Mouse (Mus musculus) spleen, adult 2 months (tissue): ENCODE results near the gene Tmem210. TPM values are rescaled to one million over a fixed set of nuclear protein-coding genes. Genes with fewer than 3 reads are reported as not detected.

ENCODE experiments used
- DNase-seq, 2 experiments: peaks; one replicate each; pipeline versions ENCODE4 v3.0.0 to v3.0.0-alpha.2; 2012 to 2021; ENCODE audit warnings: low spot score in 2 of 2, low read depth in 1 of 2
- H3K27ac ChIP-seq: fragments of 200-500 bp; 2 replicates; pipeline ENCODE4 v1.5.1; 2012; ENCODE audit warnings: low read length, inconsistent platforms; ENCODE audit not compliant: insufficient read depth
- H3K27me3 ChIP-seq: fragments of 200-500 bp; 2 replicates; pipeline ENCODE4 v1.6.1; 2012; ENCODE audit warnings: mild to moderate bottlenecking, moderate library complexity, low read length, inconsistent platforms; ENCODE audit not compliant: control insufficient read depth, insufficient read depth
- H3K36me3 ChIP-seq: fragments of 200-500 bp; 2 replicates; pipeline ENCODE4 v1.6.1; 2012; ENCODE audit warnings: mild to moderate bottlenecking, low read length, inconsistent platforms; ENCODE audit not compliant: control insufficient read depth, insufficient read depth
- H3K4me1 ChIP-seq: fragments of 200-500 bp; 2 replicates; pipeline ENCODE4 v1.6.1; 2011; ENCODE audit warnings: inconsistent platforms; ENCODE audit not compliant: control insufficient read depth, insufficient read depth, insufficient read length
- H3K4me3 ChIP-seq: fragments of 200-500 bp; 2 replicates; pipeline ENCODE4 v1.5.1; 2011; ENCODE audit warnings: mild to moderate bottlenecking, inconsistent platforms; ENCODE audit not compliant: insufficient read depth, insufficient read length; ENCODE audit errors: extremely low read depth
- CTCF ChIP-seq: fragments of 200-500 bp; IDR thresholded peaks from 2 replicates; pipeline ENCODE4 v1.5.1; 2011; ENCODE audit warnings: mild to moderate bottlenecking, inconsistent platforms; ENCODE audit not compliant: insufficient read depth, insufficient read length, insufficient replicate concordance; ENCODE audit errors: extremely low read depth
- POLR2A ChIP-seq: fragments of 200-500 bp; IDR thresholded peaks from 2 replicates; pipeline ENCODE4 v1.6.1; 2011; ENCODE audit warnings: low read depth, low read length, inconsistent platforms
- WGBS: fragments of 180-500 bp; shearing (Covaris S2); methylation state at CpG from one replicate; pipeline ENCODE4 v1.1.7; 2018; 5-methylcytosine and 5-hydroxymethylcytosine counted together
- polyA plus RNA-seq: library from polyadenylated mRNA; depleted of rRNA; stranded (reverse); fragments of >200 nt; gene quantifications from 2 replicates; pipeline ENCODE4 v1.2.3, GENCODE M21; 2012; rRNA removed

The Tmem210 gene
- polyA plus RNA-seq, 1 experiment: not detected

DNA sequence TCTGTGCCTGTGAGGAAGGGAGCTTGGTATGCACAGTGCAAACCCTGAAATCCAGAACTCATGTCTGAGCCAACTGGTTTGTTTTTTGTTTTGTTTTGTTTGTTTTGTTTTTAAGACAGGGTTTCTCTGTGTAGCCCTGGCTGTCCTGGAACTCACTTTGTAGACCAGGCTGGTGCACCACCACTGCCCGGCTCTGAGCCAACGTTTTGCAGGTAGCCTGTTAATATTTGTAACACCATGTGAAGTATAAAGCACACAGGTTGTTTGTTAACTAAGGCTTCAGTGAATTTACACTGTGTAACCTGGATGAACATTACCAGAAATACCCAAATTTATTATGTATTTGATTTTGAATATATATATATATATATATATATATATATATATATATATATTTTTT is 38.1 kb downstream of the Tmem210 start:
- TF ChIP-seq CTCF (no peak), POLR2A (no peak)
- Histone ChIP-seq H3K4me3 (no peak overlapping the region), H3K27me3 (peaks cover 2% of the 10 kb centered on the region; the same call in 1 of the 2 replicates), H3K4me1 (no peaks in the 10 kb centered on the region), H3K27ac (no peak overlapping the region), H3K36me3 (no peaks in the 10 kb centered on the region)
- WGBS: 78% methylated on average over 2 of the region's 2 CpGs
- no peak for DNase-seq

DNA sequence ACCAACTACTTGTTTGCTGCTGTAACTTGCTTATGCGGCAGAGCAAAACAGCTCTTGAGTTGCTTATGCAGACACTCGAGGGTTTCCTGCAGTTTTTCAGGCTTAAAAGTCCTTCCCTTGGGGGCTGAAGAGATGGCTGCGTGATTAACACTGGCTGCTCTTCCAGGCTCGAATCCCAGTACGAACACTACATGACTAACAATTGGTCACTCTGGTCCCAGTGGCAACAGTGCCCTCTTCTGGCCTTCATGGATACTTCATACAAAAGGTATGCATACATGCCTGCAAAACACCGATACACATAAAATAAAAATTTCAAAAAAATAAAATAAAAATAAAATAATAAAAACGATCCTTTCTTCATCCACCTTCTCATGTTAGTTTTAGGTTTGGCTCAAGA is 40.5 kb downstream of the Tmem210 start:
- DNase-seq: no peak
- Histone ChIP-seq H3K27ac (no peak overlapping the region), H3K4me1 (peaks cover 6% of the 10 kb centered on the region; the same call in 1 of the 2 replicates), H3K4me3 (no peak overlapping the region), H3K36me3 (no peaks in the 10 kb centered on the region), H3K27me3 (no peaks in the 10 kb centered on the region)
- 48% methylated on average over 7 of the region's 7 CpGs for WGBS
- TF ChIP-seq POLR2A (no peak), CTCF (no peak)

DNA sequence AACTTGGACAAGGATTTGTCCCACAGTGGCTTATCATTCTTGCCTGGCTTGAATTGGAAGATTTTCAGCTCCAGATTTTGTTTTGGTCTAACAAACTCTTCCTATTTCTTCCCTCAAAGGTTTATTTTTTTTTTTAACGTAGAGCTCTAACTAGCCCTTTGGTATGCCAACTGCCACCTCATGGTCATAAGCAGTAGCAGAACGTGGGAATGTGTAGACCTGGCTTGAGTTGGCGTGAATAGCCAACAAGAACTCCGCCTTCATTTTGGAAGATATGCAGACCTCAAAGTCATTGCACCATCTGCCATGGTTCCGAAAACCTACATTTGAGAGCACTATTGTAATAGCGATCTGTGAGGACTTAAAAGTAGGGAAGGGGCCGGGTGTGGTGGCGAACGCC is 43.5 kb downstream of the Tmem210 start:
- H3K4me3 ChIP-seq: no peak overlapping the region
- H3K4me1 ChIP-seq: peaks cover 7% of the 10 kb centered on the region; the same call in 1 of the 2 replicates
- DNase-seq: no peak
- H3K36me3 ChIP-seq: peaks cover 11% of the 10 kb centered on the region
- 56% methylated on average over 9 of the region's 9 CpGs for WGBS
- H3K27ac ChIP-seq: no peak overlapping the region
- TF ChIP-seq CTCF (no peak), POLR2A (no peak)
- no peaks in the 10 kb centered on the region for H3K27me3 ChIP-seq

DNA sequence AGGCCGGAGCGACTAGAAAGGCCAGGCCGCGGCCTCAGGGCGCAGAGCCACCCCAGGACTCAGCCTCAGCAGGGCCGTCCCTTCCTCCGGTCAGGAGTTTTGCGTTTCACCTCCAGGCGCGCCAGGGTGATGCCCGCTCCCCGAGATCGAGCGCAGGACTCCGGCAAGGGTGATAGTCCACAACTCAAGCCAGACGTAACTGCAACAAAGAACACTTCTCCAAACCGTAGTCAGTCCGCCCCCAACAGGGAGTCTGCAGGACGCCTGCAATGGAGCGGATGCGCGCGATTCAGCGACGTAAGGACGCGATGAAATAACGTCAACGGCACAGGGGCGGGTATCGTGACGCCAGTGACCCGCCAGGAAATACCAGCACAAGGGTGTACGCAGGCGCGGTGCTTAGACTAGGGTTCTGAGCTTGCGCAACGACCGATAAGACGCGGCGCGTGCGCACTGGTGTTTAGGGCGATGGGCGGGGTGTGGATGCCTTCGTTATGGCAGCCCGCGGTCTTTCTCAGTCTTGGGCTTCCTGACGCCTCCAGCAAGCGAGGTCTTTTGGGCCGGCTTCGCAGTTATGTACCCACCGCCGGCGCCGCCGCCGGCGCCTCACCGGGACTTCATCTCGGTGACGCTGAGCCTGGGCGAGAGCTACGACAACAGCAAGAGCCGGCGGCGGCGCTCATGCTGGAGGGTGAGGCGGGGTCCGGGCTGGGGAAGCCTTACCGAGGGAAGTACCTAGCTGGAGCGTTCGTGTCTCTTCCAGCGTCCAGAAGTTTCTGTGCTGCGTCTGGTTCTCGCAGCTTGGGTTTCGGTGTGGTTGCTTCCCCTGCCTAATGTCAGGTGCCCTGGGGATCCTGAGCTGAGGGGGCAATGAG is 44.6 kb downstream of the Tmem210 start, which contains the start of gene Man1b1:
Man1b1 (plus strand) TSS at position 53 of the 875 bp plus-strand sequence.
- WGBS: under 1% methylated on average over 78 of the region's 78 CpGs
- H3K36me3 ChIP-seq: peaks cover 12% of the 10 kb centered on the region
- no peaks in the 10 kb centered on the region for H3K27me3 ChIP-seq
- peak within 1 kb of the TSS; percentile 89 for H3K4me3 ChIP-seq
- H3K4me1 ChIP-seq: peaks cover 7% of the 10 kb centered on the region; the same call in 1 of the 2 replicates
- peak within 1 kb of the TSS; percentile 84 for H3K27ac ChIP-seq
- TF ChIP-seq POLR2A (peak; percentile 63), CTCF (no peak; the same call in 1 of the 2 replicates)
- DNase-seq: peak; percentile 99

DNA sequence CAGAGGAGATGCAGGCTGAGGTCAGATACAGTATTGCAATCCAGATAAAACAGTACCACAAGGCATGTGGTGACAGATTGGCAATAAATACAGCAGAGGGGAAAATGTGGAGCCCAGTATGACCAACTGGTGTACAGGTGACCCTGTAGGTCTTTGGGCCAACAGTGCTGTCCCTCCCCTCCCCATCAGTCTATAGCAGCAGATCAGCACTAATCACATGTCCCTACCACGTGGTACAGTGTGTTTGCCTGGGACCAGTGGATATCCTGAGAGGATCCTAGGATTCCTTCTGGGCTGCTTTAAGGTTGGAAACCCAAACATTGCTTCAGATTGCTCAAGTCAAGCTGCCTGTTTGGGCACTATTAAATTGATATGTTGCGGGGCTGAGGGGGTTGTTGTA is 45.6 kb downstream of the Tmem210 start:
- H3K4me1 ChIP-seq: peaks cover 7% of the 10 kb centered on the region; the same call in 1 of the 2 replicates
- DNase-seq: no peak
- WGBS: 90% methylated on average over 2 of the region's 2 CpGs
- no peak overlapping the region for H3K4me3 ChIP-seq
- no peak for TF ChIP-seq POLR2A
- TF ChIP-seq CTCF: no peak
- H3K27me3 ChIP-seq: no peaks in the 10 kb centered on the region
- H3K36me3 ChIP-seq: peaks cover 19% of the 10 kb centered on the region
- H3K27ac ChIP-seq: no peak overlapping the region

DNA sequence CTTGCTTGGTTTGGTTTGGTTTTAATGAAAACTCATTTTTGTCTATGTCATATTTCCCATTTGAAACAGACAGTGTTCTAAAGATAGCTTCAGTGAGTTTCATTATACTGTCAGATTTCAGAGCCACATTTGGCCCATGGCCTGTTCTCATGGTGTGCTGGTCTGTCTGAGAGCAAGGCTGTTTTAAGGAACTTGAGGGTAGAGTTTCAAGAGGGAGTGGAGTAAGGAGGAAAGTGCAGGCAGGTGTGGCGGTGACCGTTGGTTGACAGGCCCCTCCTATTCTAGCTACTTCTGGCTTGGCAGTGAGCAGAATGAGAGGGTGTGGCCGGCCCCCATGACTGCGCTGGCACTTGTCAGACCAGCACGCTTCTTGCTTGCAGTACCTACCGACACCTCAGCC is 50.4 kb downstream of the Tmem210 start:
- no peak overlapping the region for H3K4me3 ChIP-seq
- H3K27ac ChIP-seq: no peak overlapping the region; the same call in 1 of the 2 replicates
- peaks cover 2% of the 10 kb centered on the region; the same call in 1 of the 2 replicates for H3K4me1 ChIP-seq
- TF ChIP-seq POLR2A: no peak
- no peak for TF ChIP-seq CTCF
- DNase-seq: no peak
- H3K27me3 ChIP-seq: no peaks in the 10 kb centered on the region
- H3K36me3 ChIP-seq: peaks cover 37% of the 10 kb centered on the region
- WGBS: 47% methylated on average over 6 of the region's 6 CpGs

Other genes with a start within 250 kb of the Tmem210 start
- gene Nsmf, start 233.8 kb upstream of the Tmem210 start, polyA plus RNA-seq: 43.0 and 81.9 TPM in 2 replicates
- gene Entpd8, start 207.8 kb upstream of the Tmem210 start, polyA plus RNA-seq: 0.05 and 0.14 TPM in 2 replicates
- 0.21 and 0.25 TPM in 2 replicates for gene Noxa1, start 193.0 kb upstream of the Tmem210 start, polyA plus RNA-seq
- gene Nrarp, start 107.4 kb upstream of the Tmem210 start, polyA plus RNA-seq: 8.0 and 13.8 TPM in 2 replicates
- gene Tor4a, start 91.3 kb upstream of the Tmem210 start, polyA plus RNA-seq: 77.5 and 104 TPM in 2 replicates
- gene Nelfb, start 76.7 kb upstream of the Tmem210 start, polyA plus RNA-seq: 61.6 and 68.1 TPM in 2 replicates
- 0.05 TPM in 1 of 2 replicates, not detected in the other for gene Stpg3, start 73.5 kb upstream of the Tmem210 start, polyA plus RNA-seq
- 0.11 and 0.16 TPM in 2 replicates for gene Fam166a, start 69.4 kb upstream of the Tmem210 start, polyA plus RNA-seq
- 222 and 307 TPM in 2 replicates for gene Tubb4b, start 63.4 kb upstream of the Tmem210 start, polyA plus RNA-seq
- gene Slc34a3, start 53.8 kb upstream of the Tmem210 start, polyA plus RNA-seq: 0.04 and 0.06 TPM in 2 replicates
- gene Rnf224, start 51.4 kb upstream of the Tmem210 start, polyA plus RNA-seq: not detected in 2 replicates
- gene Rnf208, start 45.9 kb upstream of the Tmem210 start, polyA plus RNA-seq: 1.8 and 2.1 TPM in 2 replicates
- not detected in 2 replicates for gene Cysrt1, start 45.7 kb upstream of the Tmem210 start, polyA plus RNA-seq
- gene AL732309.1, start 41.3 kb upstream of the Tmem210 start, polyA plus RNA-seq: 21.0 and 25.2 TPM in 2 replicates
- gene Tmem203, start 32.7 kb upstream of the Tmem210 start, polyA plus RNA-seq: 44.4 and 60.5 TPM in 2 replicates
- gene Tprn, start 25.5 kb upstream of the Tmem210 start, polyA plus RNA-seq: 17.1 and 23.5 TPM in 2 replicates
- 45.5 and 67.8 TPM in 2 replicates for gene Ssna1, start 15.7 kb upstream of the Tmem210 start, polyA plus RNA-seq
- 55.7 and 68.8 TPM in 2 replicates for gene Anapc2, start 15.7 kb upstream of the Tmem210 start, polyA plus RNA-seq
- 0.28 and 0.77 TPM in 2 replicates for gene Lrrc26, start 1.8 kb downstream of the Tmem210 start, polyA plus RNA-seq
- 0.04 and 0.26 TPM in 2 replicates for gene Grin1, start 31.0 kb downstream of the Tmem210 start, polyA plus RNA-seq
- 11.4 and 14.6 TPM in 2 replicates for gene Man1b1, start 44.2 kb downstream of the Tmem210 start, polyA plus RNA-seq
- 35.1 and 41.8 TPM in 2 replicates for gene Dpp7, start 68.2 kb downstream of the Tmem210 start, polyA plus RNA-seq
- gene Uap1l1, start 77.5 kb downstream of the Tmem210 start, polyA plus RNA-seq: 28.4 and 55.4 TPM in 2 replicates
- gene Sapcd2, start 84.2 kb downstream of the Tmem210 start, polyA plus RNA-seq: 6.7 and 9.4 TPM in 2 replicates
- gene Entpd2, start 107.7 kb downstream of the Tmem210 start, polyA plus RNA-seq: 5.0 and 5.9 TPM in 2 replicates
- 31.0 and 36.5 TPM in 2 replicates for gene Npdc1, start 111.2 kb downstream of the Tmem210 start, polyA plus RNA-seq
- gene Fut7, start 135.1 kb downstream of the Tmem210 start, polyA plus RNA-seq: 2.4 and 3.7 TPM in 2 replicates
- gene Abca2, start 140.6 kb downstream of the Tmem210 start, polyA plus RNA-seq: 61.1 and 67.6 TPM in 2 replicates
- gene Clic3, start 168.7 kb downstream of the Tmem210 start, polyA plus RNA-seq: 2.5 and 3.1 TPM in 2 replicates
- gene Paxx, start 172.9 kb downstream of the Tmem210 start, polyA plus RNA-seq: 68.7 and 86.4 TPM in 2 replicates
- 0.27 and 7.8 TPM in 2 replicates for gene Ptgds, start 181.9 kb downstream of the Tmem210 start, polyA plus RNA-seq
- not detected in 2 replicates for gene Lcn12, start 205.8 kb downstream of the Tmem210 start, polyA plus RNA-seq
- 34.7 and 42.0 TPM in 2 replicates for gene Fbxw5, start 212.6 kb downstream of the Tmem210 start, polyA plus RNA-seq
- 1.9 TPM in 2 replicates for gene C8g, start 213.6 kb downstream of the Tmem210 start, polyA plus RNA-seq